Mouse (Mus musculus): ENCODE measurements around the gene Car9.

- TF ChIP-seq MAX (IDR thresholded peaks at IDR 0.05; ENCODE audit: low read length) (no peak), KAT2A (IDR thresholded peaks at IDR 0.05; ENCODE audit: insufficient replicate concordance, low read length) (no peak), ZC3H11A (IDR thresholded peaks at IDR 0.05; ENCODE audit: low read depth, low read length) (peak; percentile 50; the same call in 1 of the 2 replicates), RAD21 (IDR thresholded peaks at IDR 0.05; ENCODE audit: low read depth, low read length) (peak; percentile 84), JUND (conservative IDR thresholded peaks at IDR 0.05; ENCODE audit: low read depth, low read length) (no peak)
Observed at GRCm38 (mm10) chr4:43478906-43479832, 27.6 kb upstream of the Car9 start.

All from CH12.LX (cell line).